Mouse (Mus musculus) CD4-positive naive resting alpha-beta T cell, adult 76 days (primary cell): ENCODE measurements around the gene Gm10134. TPM values are rescaled to one million over a fixed set of nuclear protein-coding genes. Genes with fewer than 3 reads are reported as not detected.

Experiments
- total RNA-seq: library from RNA; stranded (reverse); gene quantifications from one replicate; pipeline ENCODE4 v1.2.4, GENCODE M21; 2023

Gene Gm10134
- total RNA-seq = not detected

DNA sequence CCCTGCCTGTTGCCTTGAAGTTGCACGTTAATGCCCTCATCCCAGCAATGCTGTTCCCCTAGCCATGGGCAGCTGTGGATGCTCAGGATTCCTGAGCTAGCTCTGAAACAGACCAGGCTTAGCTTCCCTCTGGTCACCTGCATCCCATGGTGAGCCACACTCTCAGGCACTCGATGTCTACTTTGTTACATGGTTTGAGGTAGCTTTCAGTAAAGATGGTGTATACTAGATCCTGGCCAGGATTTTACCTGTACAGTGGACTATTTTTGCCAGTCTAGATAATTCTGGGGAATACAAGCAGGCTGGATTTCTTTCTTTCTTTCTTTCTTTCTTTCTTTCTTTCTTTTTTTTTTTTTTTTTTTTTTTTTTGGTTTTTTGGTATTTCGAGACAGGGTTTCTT is at the start of gene Gm10134:
Gene Gm10134, plus strand, starts transcription at position 301 of the 400 bp plus-strand sequence.

DNA sequence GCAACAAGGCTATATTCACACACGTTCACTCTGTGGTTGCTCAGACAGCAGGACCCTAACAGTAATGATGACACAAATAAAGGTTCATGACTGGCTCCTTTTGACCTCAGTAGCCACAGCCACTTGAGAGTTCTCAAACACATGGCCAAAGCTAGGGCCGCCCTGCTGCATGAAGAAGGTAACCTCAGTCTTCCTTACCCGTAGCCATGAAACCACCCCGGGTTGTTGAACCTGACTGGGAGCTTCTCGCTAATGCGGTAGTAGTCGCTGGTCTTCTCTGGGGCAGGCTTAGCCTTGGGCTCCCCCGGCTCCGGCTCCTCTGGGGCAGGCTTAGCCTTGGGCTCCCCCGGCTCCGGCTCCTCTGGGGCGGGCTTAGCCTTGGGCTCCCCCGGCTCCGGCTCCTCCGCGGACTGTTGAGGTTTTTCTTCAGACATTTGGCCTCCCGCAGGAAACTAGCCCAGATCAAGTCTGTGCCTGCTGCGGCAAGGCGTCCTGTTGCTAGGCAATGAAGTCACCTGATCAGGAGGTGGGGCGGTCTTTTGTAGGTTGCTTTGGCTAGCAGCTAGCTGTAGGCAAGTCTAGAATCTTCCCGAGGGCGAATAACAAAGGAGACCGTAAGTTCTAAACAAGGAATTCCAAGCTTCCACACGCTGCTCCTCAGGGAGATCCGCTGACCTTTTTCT is 39.9 kb upstream of the Gm10134 start, which contains the start of gene 1700007K13Rik:
Gene 1700007K13Rik, minus strand, starts transcription at position 497 of the 683 bp plus-strand sequence.

DNA sequence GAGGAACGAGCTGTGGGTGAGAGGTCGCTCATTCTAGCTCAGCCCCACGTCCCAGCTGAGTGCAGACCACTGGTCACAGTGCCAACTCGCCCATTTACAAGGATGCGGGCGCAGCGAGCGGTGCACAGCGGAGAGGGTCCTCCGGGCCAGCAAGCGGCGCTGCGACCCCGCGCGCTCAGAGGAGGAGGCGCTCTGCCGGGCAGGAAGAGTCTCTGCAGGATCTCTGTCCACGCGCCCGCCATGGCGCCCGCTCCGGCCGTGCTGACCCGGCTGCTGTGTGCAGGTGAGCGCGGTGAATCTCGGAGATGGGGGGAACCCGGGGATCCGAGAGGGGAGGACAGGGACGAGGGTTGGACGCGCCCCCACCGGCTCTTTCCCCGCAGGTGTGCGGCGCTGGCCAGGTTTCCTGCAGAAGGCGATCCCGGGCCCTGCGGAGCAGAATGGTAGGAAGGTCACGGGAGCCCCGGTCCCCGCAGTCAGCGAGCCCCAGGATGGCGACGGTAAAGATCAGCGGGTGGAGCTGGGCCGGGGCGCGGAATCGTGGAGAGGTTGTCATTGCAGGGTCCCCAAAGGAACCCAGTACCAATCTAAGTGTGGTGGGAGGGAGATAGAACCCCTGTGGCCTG is 37.9 kb upstream of the Gm10134 start, which contains the start of gene Mrps2:
Gene Mrps2, plus strand, starts transcription at position 207 of the 626 bp plus-strand sequence.

DNA sequence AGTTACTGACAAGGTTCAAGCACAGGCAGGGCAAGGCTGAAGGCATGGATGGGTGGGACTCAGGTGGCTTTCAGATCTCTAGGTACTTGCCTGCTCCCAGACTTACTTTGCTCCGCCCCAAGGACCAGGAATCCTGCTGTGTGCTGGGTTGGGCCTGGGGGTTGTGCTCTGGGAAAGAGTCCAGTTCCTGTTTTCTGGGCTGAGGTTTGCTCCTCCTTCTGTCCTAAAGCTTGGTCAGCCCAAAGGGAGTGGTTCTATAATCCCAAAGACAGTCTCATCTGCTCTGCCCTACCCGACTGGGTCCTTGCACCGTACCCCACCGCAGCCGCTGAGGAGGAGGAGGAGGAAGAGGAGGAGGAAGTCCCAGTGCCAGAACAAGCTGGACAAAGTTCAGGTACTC is 9.2 kb upstream of the Gm10134 start, which contains the start of gene Gbgt1:
Gene Gbgt1, plus strand, starts transcription at position 221 of the 400 bp plus-strand sequence.

DNA sequence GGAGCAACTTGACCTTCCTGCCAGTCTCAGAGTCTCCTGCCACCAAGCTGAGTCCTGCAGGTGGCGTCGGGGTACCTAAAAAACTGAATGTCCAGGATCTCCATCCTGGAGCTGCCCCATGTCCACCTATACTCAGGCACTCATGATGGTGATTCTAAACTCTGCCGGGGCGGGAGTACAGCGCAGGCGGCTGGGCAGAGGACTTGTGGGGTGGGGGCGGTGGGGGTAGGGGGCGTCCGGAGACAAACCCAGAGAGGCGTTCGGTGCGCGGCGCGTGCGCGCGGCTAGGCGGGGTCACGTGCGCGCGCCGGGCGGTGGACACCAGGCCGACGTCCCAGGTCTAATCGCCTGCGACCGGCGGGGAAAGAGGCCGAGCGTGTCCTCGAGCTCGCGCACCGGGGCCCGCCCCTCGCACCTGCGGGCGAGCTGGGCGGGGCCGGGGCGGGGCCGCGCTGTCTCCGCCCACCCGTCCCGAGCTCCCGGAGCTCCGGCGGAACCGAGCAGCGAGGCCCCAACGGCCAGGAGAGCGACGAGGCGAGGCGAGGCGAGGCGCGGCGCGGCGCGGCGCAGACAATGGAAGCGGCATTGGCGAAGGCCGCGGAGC is 7.0 kb downstream of the Gm10134 start, which contains the start of gene Ralgds:
Gene Ralgds, plus strand, starts transcription at position 328 of the 604 bp plus-strand sequence.

Other genes starting within 250 kb of the Gm10134 start
- gene Ppp1r26, start 59.3 kb upstream of the Gm10134 start, total RNA-seq = not detected
- gene 1700007K13Rik, start 39.8 kb upstream of the Gm10134 start, total RNA-seq = not detected
- 15.0 TPM for gene Mrps2, start 38.0 kb upstream of the Gm10134 start, total RNA-seq
- gene Gbgt1, start 9.2 kb upstream of the Gm10134 start, total RNA-seq = 0.59 TPM
- 63.0 TPM for gene Ralgds, start 7.0 kb downstream of the Gm10134 start, total RNA-seq
- gene Cel, start 57.3 kb downstream of the Gm10134 start, total RNA-seq = 1.8 TPM
- gene Gtf3c5, start 77.7 kb downstream of the Gm10134 start, total RNA-seq = 22.3 TPM
- 3.9 TPM for gene Gfi1b, start 115.9 kb downstream of the Gm10134 start, total RNA-seq
- gene Tsc1, start 135.1 kb downstream of the Gm10134 start, total RNA-seq = 67.9 TPM
- gene Spaca9, start 193.6 kb downstream of the Gm10134 start, total RNA-seq = not detected
- not detected for gene Ak8, start 194.1 kb downstream of the Gm10134 start, total RNA-seq